Mouse (Mus musculus) CH12.LX (cell line): ENCODE measurements around the gene 2610318N02Rik. TPM values are rescaled to one million over a fixed set of nuclear protein-coding genes. Genes with fewer than 3 reads are reported as not detected.

ENCODE experiments used
- DNase-seq: peaks from one replicate; pipeline ENCODE4 v3.0.0-alpha.2; 2013; ENCODE audit errors: extremely low read depth
- H3K27ac ChIP-seq: 2 replicates; pipeline ENCODE4 v1.5.1; 2012; ENCODE audit warnings: low read depth, mild to moderate bottlenecking, control low read depth, moderate library complexity; ENCODE audit not compliant: insufficient read depth
- H3K27me3 ChIP-seq: replicated peaks from 2 replicates; pipeline ENCODE3; 2012; ENCODE audit warnings: inconsistent platforms
- H3K36me3 ChIP-seq, 2 experiments: replicated peaks in 1 of 2; 2 replicates each; pipeline versions ENCODE3 to v1.6.1; 2012; ENCODE audit warnings: inconsistent platforms in 1 of 2, low read length in 1 of 2, mild to moderate bottlenecking in 1 of 2, mixed read lengths in 1 of 2, moderate library complexity in 1 of 2; ENCODE audit not compliant: control insufficient read depth in 1 of 2, insufficient read depth in 1 of 2
- H3K4me1 ChIP-seq, 2 experiments: 2 replicates each; pipeline ENCODE4 v1.6.1; 2012; ENCODE audit warnings: inconsistent platforms in 1 of 2, moderate library complexity in 1 of 2; ENCODE audit not compliant: insufficient read depth in 2 of 2, control insufficient read depth in 1 of 2
- H3K4me2 ChIP-seq: 2 replicates; pipeline ENCODE4 v1.6.1; 2012; ENCODE audit warnings: low read depth, mild to moderate bottlenecking, control low read depth; ENCODE audit not compliant: poor library complexity, insufficient read depth, severe bottlenecking
- H3K4me3 ChIP-seq, 3 experiments: fragments of 150-350 bp in 1 of 3; sonication (generic) in 1 of 3; replicated peaks in 1 of 3; 2 replicates each; pipeline versions ENCODE3 to v1.5.1; 2011 to 2012; ENCODE audit warnings: low read depth in 2 of 3, low read length in 2 of 3, mild to moderate bottlenecking in 2 of 3, moderate library complexity in 2 of 3, control low read depth in 1 of 3, improper control_type of control experiment in 1 of 3, inconsistent platforms in 1 of 3, mixed read lengths in 1 of 3; ENCODE audit not compliant: poor library complexity in 1 of 3
- H3K79me2 ChIP-seq: replicated peaks from 2 replicates; pipeline ENCODE4 v1.6.1; 2012; ENCODE audit warnings: mild to moderate bottlenecking, moderate library complexity; ENCODE audit not compliant: control insufficient read depth, poor library complexity, insufficient read depth, severe bottlenecking; ENCODE audit errors: extremely low read depth
- H3K9ac ChIP-seq: 2 replicates; pipeline ENCODE4 v1.6.1; 2012; ENCODE audit warnings: low read depth, mild to moderate bottlenecking, control low read depth, moderate library complexity; ENCODE audit not compliant: insufficient read depth
- H3K9me3 ChIP-seq: replicated peaks from 2 replicates; pipeline ENCODE3; 2012; ENCODE audit warnings: low read length, inconsistent platforms, mixed read lengths
- BHLHE40 ChIP-seq: IDR thresholded peaks from 2 replicates; pipeline ENCODE4 v1.6.1; 2011; ENCODE audit warnings: mild to moderate bottlenecking, low read depth, low read length, improper control_type of control experiment
- CTCF ChIP-seq, 2 experiments: IDR thresholded peaks in 1 of 2; conservative IDR thresholded peaks in 1 of 2; 2 replicates each; pipeline ENCODE4 v1.5.1; 2011 to 2012; ENCODE audit warnings: low read depth in 2 of 2, low read length in 2 of 2, improper control_type of control experiment in 1 of 2, inconsistent platforms in 1 of 2, mild to moderate bottlenecking in 1 of 2, moderate library complexity in 1 of 2
- ETS1 ChIP-seq: conservative IDR thresholded peaks from 2 replicates; pipeline ENCODE4 v1.6.1; 2012; ENCODE audit warnings: low read depth, mild to moderate bottlenecking, inconsistent platforms, low read length, improper control_type of control experiment, moderate library complexity
- GABPA ChIP-seq: IDR thresholded peaks from 2 replicates; pipeline ENCODE4 v1.6.1; 2012; ENCODE audit warnings: low read depth, low read length, improper control_type of control experiment, inconsistent platforms; ENCODE audit not compliant: insufficient replicate concordance
- IRF4 ChIP-seq: IDR thresholded peaks from 2 replicates; pipeline ENCODE4 v1.6.1; 2014; ENCODE audit warnings: low read depth, mild to moderate bottlenecking, inconsistent platforms, low read length, improper control_type of control experiment
- JUN ChIP-seq: IDR thresholded peaks from 2 replicates; pipeline ENCODE4 v1.6.1; 2011; ENCODE audit warnings: low read depth, mild to moderate bottlenecking, low read length, improper control_type of control experiment, moderate library complexity; ENCODE audit not compliant: insufficient read depth
- KAT2A ChIP-seq: IDR thresholded peaks from 2 replicates; pipeline ENCODE4 v1.6.1; 2012; ENCODE audit warnings: low read length, improper control_type of control experiment, inconsistent platforms; ENCODE audit not compliant: insufficient replicate concordance
- MAFK ChIP-seq: IDR thresholded peaks from 2 replicates; pipeline ENCODE4 v1.6.1; 2011; ENCODE audit warnings: low read length, improper control_type of control experiment; ENCODE audit not compliant: insufficient replicate concordance
- MAX ChIP-seq: IDR thresholded peaks from 2 replicates; pipeline ENCODE4 v1.6.1; 2011; ENCODE audit warnings: low read length, improper control_type of control experiment
- MEF2A ChIP-seq: IDR thresholded peaks from 2 replicates; pipeline ENCODE4 v1.6.1; 2014; ENCODE audit warnings: low read depth, mild to moderate bottlenecking, inconsistent platforms, low read length, improper control_type of control experiment, borderline replicate concordance
- MXI1 ChIP-seq: IDR thresholded peaks from 2 replicates; pipeline ENCODE4 v1.6.1; 2011; ENCODE audit warnings: mild to moderate bottlenecking, low read depth, low read length, improper control_type of control experiment
- MYC ChIP-seq: IDR thresholded peaks from 2 replicates; pipeline ENCODE4 v1.6.1; 2011; ENCODE audit warnings: low read depth, mild to moderate bottlenecking, improper control_type of control experiment, low read length
- NELFE ChIP-seq: IDR thresholded peaks from 2 replicates; pipeline ENCODE4 v1.6.1; 2011; ENCODE audit warnings: low read depth, low read length, improper control_type of control experiment
- NRF1 ChIP-seq: IDR thresholded peaks from 2 replicates; pipeline ENCODE4 v1.6.1; 2014; ENCODE audit warnings: low read depth, mild to moderate bottlenecking, inconsistent platforms, low read length, improper control_type of control experiment, moderate library complexity
- PAX5 ChIP-seq: IDR thresholded peaks from 2 replicates; pipeline ENCODE4 v1.6.1; 2012; ENCODE audit warnings: low read length, inconsistent platforms, mixed read lengths
- TBP ChIP-seq: conservative IDR thresholded peaks from 2 replicates; pipeline ENCODE4 v1.6.1; 2011; ENCODE audit warnings: low read depth, low read length, improper control_type of control experiment
- UBTF ChIP-seq: IDR thresholded peaks from 2 replicates; pipeline ENCODE4 v1.6.1; 2012; ENCODE audit warnings: low read depth, mild to moderate bottlenecking, inconsistent platforms, low read length, improper control_type of control experiment, moderate library complexity
- USF2 ChIP-seq: conservative IDR thresholded peaks from 2 replicates; pipeline ENCODE4 v1.6.1; 2011; ENCODE audit warnings: low read depth, low read length, improper control_type of control experiment
- dilution Hi-C: fragments of 300-500 bp; cut with MboI; formaldehyde crosslinking; loops from 2 replicates; pipeline ENCODE4 v1.14.3; 2020; ENCODE audit warnings: low sequenced_read_pairs; ENCODE audit not compliant: extremely low pct_unique_long_range_greater_than_20kb, extremely low pct_ligation_motif_present
- in situ Hi-C: fragments of 300-500 bp; cut with MboI; formaldehyde crosslinking; loops from 3 replicates; pipeline ENCODE4 v1.14.3; 2019; ENCODE audit warnings: low sequenced_read_pairs, low pct_ligation_motif_present, low pct_unique_long_range_greater_than_20kb, mixed read lengths
- polyA plus RNA-seq: library from polyadenylated mRNA; unstranded; fragments of >175 nt; gene quantifications from 2 replicates; pipeline ENCODE4 v1.2.1, GENCODE M21; 2012; ENCODE audit warnings: low read depth; ENCODE audit not compliant: insufficient read length
- total RNA-seq, 2 experiments: library from RNA; depleted of rRNA; stranded (reverse); fragments of 300-350 nt in 1 of 2; fragments of >200 nt in 1 of 2; gene quantifications; 2 replicates each; pipeline ENCODE4 v1.2.3; 2012 to 2014

Gene 2610318N02Rik
- total and polyA plus RNA-seq, 3 experiments = 21.0 to 78.4 (median 33.3) TPM

GRCm38 (mm10) chr16:17085636-17086035 lies 39.3 kb downstream of the 2610318N02Rik start:
- TF ChIP-seq JUN (no peak), USF2 (no peak), MXI1 (no peak), NELFE (no peak), MAFK (no peak), NRF1 (no peak), UBTF (no peak), GABPA (no peak), KAT2A (no peak)
- dilution Hi-C loops (no loop called here), in situ Hi-C loops (no loop called here)
- Histone ChIP-seq H3K4me3 (no peak overlapping the region), H3K9me3 (no peaks in the 10 kb centered on the region), H3K4me2 (no peak overlapping the region), H3K9ac (no peak overlapping the region), H3K4me1 (no peaks in the 10 kb centered on the region), H3K27ac (no peak overlapping the region), H3K79me2 (no peaks in the 10 kb centered on the region), H3K27me3 (no peaks in the 10 kb centered on the region), H3K36me3 (peaks cover 75 to 98% of the 10 kb centered on the region in 2 experiments)
- DNase-seq = no peak

- TF ChIP-seq PAX5 (no peak), MEF2A (no peak), GABPA (no peak), TBP (no peak), MAX (no peak), UBTF (no peak), BHLHE40 (no peak), MYC (no peak), ETS1 (no peak), IRF4 (no peak), CTCF (conservative IDR thresholded peaks at IDR 0.05 in 1 of 2, IDR thresholded peaks at IDR 0.05 in 1 of 2; ENCODE audit: low read depth in 2 of 2, low read length in 2 of 2) (no peak)
- no peaks in the 10 kb centered on the region for H3K4me1 ChIP-seq
- in situ Hi-C loops (no loop called here), dilution Hi-C loops (no loop called here)
- no peak for DNase-seq
- H3K4me3 ChIP-seq = no peak overlapping the region
- no peak overlapping the region for H3K27ac ChIP-seq
- H3K9ac ChIP-seq = no peak overlapping the region
- peaks cover 41 to 65% of the 10 kb centered on the region in 2 experiments for H3K36me3 ChIP-seq
- H3K4me2 ChIP-seq = no peak overlapping the region
- H3K79me2 ChIP-seq = no peaks in the 10 kb centered on the region
- H3K9me3 ChIP-seq = no peaks in the 10 kb centered on the region
- H3K27me3 ChIP-seq = no peaks in the 10 kb centered on the region
Observed at GRCm38 (mm10) chr16:17082121-17082792, 42.7 kb downstream of the 2610318N02Rik start.
